Comparison of ENCODE assay signal across 17 mouse cellular contexts in genomic region chr3:80160473-80160872, GRCm38 (mm10).
"Had no signal": no experiment of that assay in that cellular context is flagged by ENCODE, and none has a peak within 500 bp of the region (broad histone marks: within the 10 kb centered on the region; RNA-seq: fewer than 3 reads in every experiment).

No protein-coding gene starts in this region.

- H3K9me3 ChIP-seq: limb, embryonic 10.5 days; liver, embryonic 15.5 days; midbrain, embryonic 13.5 days; neural tube, embryonic 15.5 days had no signal

- H3K4me3 ChIP-seq: limb, embryonic 10.5 days; liver, embryonic 15.5 days; midbrain, embryonic 13.5 days; neural tube, embryonic 15.5 days had no signal

- H3K9ac ChIP-seq: liver, embryonic 15.5 days; midbrain, embryonic 13.5 days; neural tube, embryonic 15.5 days had no signal

- H3K27me3 ChIP-seq: liver, embryonic 15.5 days; midbrain, embryonic 13.5 days; neural tube, embryonic 15.5 days had no signal

- ATAC-seq: inflammation-experienced regulatory T-cells, adult 6 months; intestine, postnatal 0 days; lung, postnatal 0 days; midbrain, embryonic 13.5 days had no signal

- H3K36me3 ChIP-seq: limb, embryonic 10.5 days; liver, embryonic 15.5 days; midbrain, embryonic 13.5 days; neural tube, embryonic 15.5 days had no signal

- H3K4me1 ChIP-seq: limb, embryonic 10.5 days; liver, embryonic 15.5 days; midbrain, embryonic 13.5 days; neural tube, embryonic 15.5 days had no signal

- H3K27ac ChIP-seq: kidney, postnatal 0 days; limb, embryonic 10.5 days; liver, embryonic 15.5 days; midbrain, embryonic 13.5 days; neural tube, embryonic 15.5 days had no signal

- DNase-seq: kidney, adult 8-10 months; kidney, postnatal 36 days; layer of hippocampus, adult 9-11 months; layer of hippocampus, postnatal 36 days; lung, adult 2 months; lung, postnatal 36 days; spleen, adult 18-20 months; thymus, postnatal 36 days had no signal

- H3K4me2 ChIP-seq: liver, embryonic 11.5 days; liver, embryonic 15.5 days; midbrain, embryonic 13.5 days; neural tube, embryonic 15.5 days had no signal
